Mouse (Mus musculus): Measurements from ENCODE around the gene Trim17. TPM values are rescaled to one million over a fixed set of nuclear protein-coding genes. Genes with fewer than 3 reads are reported as not detected.

Trim17 gene
- polyA plus RNA-seq, 1 experiment from 2014 or later = 0.25 TPM

- H3K27me3 ChIP-seq (ENCODE audit: low read depth, poor library complexity, severe bottlenecking) = peaks cover 38% of the 10 kb centered on the region
- H3K9me3 ChIP-seq (replicated peaks) = peaks cover 9% of the 10 kb centered on the region
- 0 out of 2 replicates have a peak overlapping the region, but pooled peaks have one; percentile 16 for H3K4me3 ChIP-seq
- peaks cover 10% of the 10 kb centered on the region for H3K36me3 ChIP-seq
- WGBS = 41% methylated on average over 17 of the region's 17 CpGs
- DNase-seq (ENCODE audit: low spot score) = no peak
- H3K27ac ChIP-seq (replicated peaks) = no peak overlapping the region
- peaks cover 36% of the 10 kb centered on the region for H3K4me1 ChIP-seq
These were observed 9.1 kb downstream of the Trim17 start for GRCm38 (mm10) chr11:58963543-58963942.

GRCm38 (mm10) chr11:58964216-58964615, 9.7 kb downstream of the Trim17 start:
- no peak overlapping the region for H3K27ac ChIP-seq (replicated peaks)
- peaks cover 34% of the 10 kb centered on the region for H3K4me1 ChIP-seq
- peaks cover 17% of the 10 kb centered on the region for H3K36me3 ChIP-seq
- no peak for DNase-seq (ENCODE audit: low spot score)
- H3K27me3 ChIP-seq (ENCODE audit: low read depth, poor library complexity, severe bottlenecking) = peaks cover 31% of the 10 kb centered on the region
- 85% methylated on average over 7 of the region's 7 CpGs for WGBS
- no peak overlapping the region for H3K4me3 ChIP-seq
- peaks cover 9% of the 10 kb centered on the region for H3K9me3 ChIP-seq (replicated peaks)

GRCm38 (mm10) chr11:58965001-58965760, 10.7 kb downstream of the Trim17 start:
- peaks cover 28% of the 10 kb centered on the region for H3K27me3 ChIP-seq (ENCODE audit: low read depth, poor library complexity, severe bottlenecking)
- peak overlapping the region; percentile 57 for H3K27ac ChIP-seq (replicated peaks)

GRCm38 (mm10) chr11:58967346-58967745, 12.9 kb downstream of the Trim17 start:
- H3K9me3 ChIP-seq (replicated peaks) = no peaks in the 10 kb centered on the region
- no peak for DNase-seq (ENCODE audit: low spot score)
- H3K4me3 ChIP-seq = no peak overlapping the region
- peaks cover 47% of the 10 kb centered on the region for H3K36me3 ChIP-seq
- WGBS = 87% methylated on average over 1 of the region's 1 CpGs
- H3K4me1 ChIP-seq = peaks cover 23% of the 10 kb centered on the region
- no peak overlapping the region for H3K27ac ChIP-seq (replicated peaks)
- H3K27me3 ChIP-seq (ENCODE audit: low read depth, poor library complexity, severe bottlenecking) = peaks cover 14% of the 10 kb centered on the region

More at GRCm38 (mm10) chr11:58965001-58965760, 10.7 kb downstream of the Trim17 start:
- Histone ChIP-seq H3K9me3 (replicated peaks) (peaks cover 9% of the 10 kb centered on the region), H3K4me1 (peaks cover 24% of the 10 kb centered on the region), H3K36me3 (peaks cover 26% of the 10 kb centered on the region), H3K4me3 (no peak overlapping the region)
- 47% methylated on average over 12 of the region's 12 CpGs for WGBS
- no peak for DNase-seq (ENCODE audit: low spot score)

GRCm38 (mm10) chr11:58968551-58968950, 14.1 kb downstream of the Trim17 start:
- Histone ChIP-seq H3K27ac (replicated peaks) (no peak overlapping the region), H3K4me1 (peaks cover 22% of the 10 kb centered on the region), H3K4me3 (no peak overlapping the region), H3K9me3 (replicated peaks) (no peaks in the 10 kb centered on the region), H3K27me3 (ENCODE audit: low read depth, poor library complexity, severe bottlenecking) (peaks cover 2% of the 10 kb centered on the region; the same call in 1 of the 2 replicates), H3K36me3 (peaks cover 50% of the 10 kb centered on the region)
- WGBS = 84% methylated on average over 7 of the region's 7 CpGs
- no peak for DNase-seq (ENCODE audit: low spot score)

- H3K4me1 ChIP-seq = peaks cover 19% of the 10 kb centered on the region
- no peak overlapping the region for H3K27ac ChIP-seq (replicated peaks)
These were observed 14.5 kb downstream of the Trim17 start for GRCm38 (mm10) chr11:58969027-58969426.

GRCm38 (mm10) chr11:58969659-58970058, 15.2 kb downstream of the Trim17 start:
- Histone ChIP-seq H3K9me3 (replicated peaks) (no peaks in the 10 kb centered on the region), H3K4me1 (peaks cover 16% of the 10 kb centered on the region), H3K4me3 (no peak overlapping the region), H3K27ac (replicated peaks) (no peak overlapping the region), H3K36me3 (peaks cover 60% of the 10 kb centered on the region), H3K27me3 (ENCODE audit: low read depth, poor library complexity, severe bottlenecking) (no peaks in the 10 kb centered on the region)
- no peak for DNase-seq (ENCODE audit: low spot score)
- WGBS = 80% methylated on average over 6 of the region's 6 CpGs

More at GRCm38 (mm10) chr11:58969027-58969426, 14.5 kb downstream of the Trim17 start:
- Histone ChIP-seq H3K36me3 (peaks cover 54% of the 10 kb centered on the region), H3K4me3 (no peak overlapping the region), H3K9me3 (replicated peaks) (no peaks in the 10 kb centered on the region), H3K27me3 (ENCODE audit: low read depth, poor library complexity, severe bottlenecking) (no peaks in the 10 kb centered on the region)
- no peak for DNase-seq (ENCODE audit: low spot score)
- 84% methylated on average over 8 of the region's 8 CpGs for WGBS

GRCm38 (mm10) chr11:58970831-58971530, 16.5 kb downstream of the Trim17 start:
- DNase-seq (ENCODE audit: low spot score) = no peak
- Histone ChIP-seq H3K4me3 (no peak overlapping the region), H3K36me3 (peaks cover 71% of the 10 kb centered on the region), H3K27ac (replicated peaks) (no peak overlapping the region), H3K27me3 (ENCODE audit: low read depth, poor library complexity, severe bottlenecking) (no peaks in the 10 kb centered on the region), H3K4me1 (peaks cover 10% of the 10 kb centered on the region), H3K9me3 (replicated peaks) (no peaks in the 10 kb centered on the region)
- 92% methylated on average over 21 of the region's 21 CpGs for WGBS

GRCm38 (mm10) chr11:58971796-58972195, 17.3 kb downstream of the Trim17 start:
- no peak for DNase-seq (ENCODE audit: low spot score)
- Histone ChIP-seq H3K36me3 (peaks cover 71% of the 10 kb centered on the region), H3K4me3 (no peak overlapping the region), H3K9me3 (replicated peaks) (no peaks in the 10 kb centered on the region), H3K27me3 (ENCODE audit: low read depth, poor library complexity, severe bottlenecking) (no peaks in the 10 kb centered on the region), H3K4me1 (peaks cover 18% of the 10 kb centered on the region), H3K27ac (replicated peaks) (no peak overlapping the region)
- WGBS = 92% methylated on average over 3 of the region's 3 CpGs

GRCm38 (mm10) chr11:58974414-58974813, 19.9 kb downstream of the Trim17 start:
- no peaks in the 10 kb centered on the region for H3K9me3 ChIP-seq (replicated peaks)
- no peaks in the 10 kb centered on the region for H3K27me3 ChIP-seq (ENCODE audit: low read depth, poor library complexity, severe bottlenecking)
- peaks cover 52% of the 10 kb centered on the region for H3K36me3 ChIP-seq
- 86% methylated on average over 3 of the region's 3 CpGs for WGBS
- peaks cover 36% of the 10 kb centered on the region for H3K4me1 ChIP-seq
- H3K27ac ChIP-seq (replicated peaks) = no peak overlapping the region
- no peak for DNase-seq (ENCODE audit: low spot score)
- H3K4me3 ChIP-seq = peak overlapping the region; percentile 9; the same call in 1 of the 2 replicates

- WGBS = under 1% methylated on average over 29 of the region's 29 CpGs
- H3K4me1 ChIP-seq = peaks cover 62% of the 10 kb centered on the region
These were observed 22.7 kb downstream of the Trim17 start for GRCm38 (mm10) chr11:58977150-58977549.

GRCm38 (mm10) chr11:58977607-58978026, 23.1 kb downstream of the Trim17 start:
- peak overlapping the region; percentile 95 for H3K4me3 ChIP-seq
- 0% methylated on average over 21 of the region's 21 CpGs for WGBS
- peaks cover 63% of the 10 kb centered on the region for H3K4me1 ChIP-seq
- H3K36me3 ChIP-seq = peaks cover 36% of the 10 kb centered on the region
- no peaks in the 10 kb centered on the region for H3K27me3 ChIP-seq (ENCODE audit: low read depth, poor library complexity, severe bottlenecking)
- H3K27ac ChIP-seq (replicated peaks) = peak overlapping the region; percentile 91
- DNase-seq (ENCODE audit: low spot score) = no peak
- no peaks in the 10 kb centered on the region for H3K9me3 ChIP-seq (replicated peaks)

More at GRCm38 (mm10) chr11:58977150-58977549, 22.7 kb downstream of the Trim17 start:
- Histone ChIP-seq H3K9me3 (replicated peaks) (no peaks in the 10 kb centered on the region), H3K27ac (replicated peaks) (peak overlapping the region; percentile 91), H3K4me3 (peak overlapping the region; percentile 95), H3K27me3 (ENCODE audit: low read depth, poor library complexity, severe bottlenecking) (no peaks in the 10 kb centered on the region), H3K36me3 (peaks cover 36% of the 10 kb centered on the region)
- DNase-seq (ENCODE audit: low spot score) = peak; percentile 52

Measured in midbrain, embryonic 10.5 days (tissue).